Mouse (Mus musculus) small intestine, adult 2 months (tissue): ENCODE data around the gene Xpo6.

Source experiments
- CTCF ChIP-seq: fragments of 200-500 bp; IDR thresholded peaks from 2 replicates; pipeline ENCODE4 v1.5.1; 2012; ENCODE audit warnings: low read depth, mild to moderate bottlenecking, control low read depth, inconsistent platforms, low read length, moderate library complexity, mixed read lengths; ENCODE audit not compliant: insufficient replicate concordance, insufficient read length; ENCODE audit errors: extremely low read depth
- POLR2A ChIP-seq: fragments of 200-500 bp; IDR thresholded peaks from 2 replicates; pipeline ENCODE4 v1.6.1; 2012; ENCODE audit warnings: low read depth, mild to moderate bottlenecking, control low read depth, inconsistent platforms, low read length, moderate library complexity

- TF ChIP-seq CTCF (no peak), POLR2A (no peak)
Measured at GRCm38 (mm10) chr7:126119819-126120218, 80.5 kb downstream of the Xpo6 start.
